Mouse (Mus musculus) lung, postnatal 10 days (tissue): ENCODE measurements around the gene Hba-x.
"Not testable (repeated sequence)": the region's sequence is repeated elsewhere in the genome, so short reads cannot be mapped to it uniquely, and the experiment has no call there.

Source experiments
- DNase-seq: peaks from one replicate; pipeline ENCODE4 v3.0.0; 2021

The Hba-x gene

DNA sequence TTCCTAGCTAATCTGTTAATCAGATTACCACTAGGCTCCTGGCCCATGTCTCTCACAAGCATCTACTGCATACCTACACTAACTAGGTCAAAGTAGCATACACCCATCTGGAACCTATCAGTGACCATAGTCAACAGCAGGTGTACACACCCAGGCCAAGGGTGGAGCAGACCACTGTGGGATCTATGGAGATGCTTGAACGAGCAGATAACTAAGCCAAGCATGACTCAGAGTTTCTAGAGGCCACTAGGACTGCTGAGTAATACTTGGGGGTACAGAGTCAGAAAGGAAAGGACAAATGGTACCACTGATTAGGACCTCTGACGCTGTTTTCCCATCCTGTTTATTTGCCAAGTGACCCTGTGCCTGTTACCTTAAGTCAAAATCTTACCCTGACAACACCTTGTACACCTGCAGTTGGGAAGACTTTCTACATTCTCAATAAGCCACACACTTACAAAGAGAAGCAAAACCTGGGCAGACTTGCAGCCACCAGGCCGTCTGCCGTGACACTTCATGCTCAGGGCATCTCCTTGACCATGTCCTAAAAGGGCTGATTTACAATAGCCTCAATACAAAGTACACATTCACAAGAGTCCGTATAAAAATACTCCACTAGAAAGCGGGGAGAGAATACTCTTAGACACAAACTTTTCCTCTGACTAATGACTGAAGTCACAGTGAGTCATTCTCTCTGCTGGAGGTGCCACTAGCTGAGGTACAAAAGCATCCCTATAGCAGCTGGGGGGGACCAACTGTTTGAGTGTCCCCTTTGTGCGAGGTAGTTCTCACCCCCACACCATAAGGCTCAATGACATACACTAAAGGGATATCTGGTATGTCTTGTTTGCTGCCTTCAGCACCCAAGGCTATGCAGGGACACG lies 25.1 kb upstream of the Hba-x start:
- no peak for DNase-seq

GRCm38 (mm10) chr11:32253121-32253520 lies 23.1 kb upstream of the Hba-x start:
- DNase-seq = no peak

- no peak for DNase-seq
These were observed 20.1 kb upstream of the Hba-x start for GRCm38 (mm10) chr11:32256146-32256545.

DNA sequence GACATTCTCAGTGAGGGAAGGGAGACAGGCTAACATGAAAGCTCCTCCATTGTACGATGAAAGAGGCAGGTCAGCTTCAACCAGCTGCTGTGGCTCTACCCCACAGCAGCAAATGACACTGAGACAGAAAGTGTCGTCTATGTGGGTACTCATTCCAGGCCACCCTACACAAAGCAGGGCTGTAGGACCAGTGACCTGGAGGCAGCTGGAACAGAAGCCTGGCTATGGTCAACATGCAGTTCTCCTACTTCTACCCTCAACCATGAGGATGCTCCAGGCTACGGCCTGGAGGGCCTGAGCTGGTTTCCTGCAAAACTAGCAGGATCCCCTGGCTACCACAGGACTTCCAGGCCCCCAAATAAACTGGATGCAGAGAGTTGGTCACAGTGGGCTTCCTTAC lies 19.6 kb upstream of the Hba-x start:
- DNase-seq = no peak

DNA sequence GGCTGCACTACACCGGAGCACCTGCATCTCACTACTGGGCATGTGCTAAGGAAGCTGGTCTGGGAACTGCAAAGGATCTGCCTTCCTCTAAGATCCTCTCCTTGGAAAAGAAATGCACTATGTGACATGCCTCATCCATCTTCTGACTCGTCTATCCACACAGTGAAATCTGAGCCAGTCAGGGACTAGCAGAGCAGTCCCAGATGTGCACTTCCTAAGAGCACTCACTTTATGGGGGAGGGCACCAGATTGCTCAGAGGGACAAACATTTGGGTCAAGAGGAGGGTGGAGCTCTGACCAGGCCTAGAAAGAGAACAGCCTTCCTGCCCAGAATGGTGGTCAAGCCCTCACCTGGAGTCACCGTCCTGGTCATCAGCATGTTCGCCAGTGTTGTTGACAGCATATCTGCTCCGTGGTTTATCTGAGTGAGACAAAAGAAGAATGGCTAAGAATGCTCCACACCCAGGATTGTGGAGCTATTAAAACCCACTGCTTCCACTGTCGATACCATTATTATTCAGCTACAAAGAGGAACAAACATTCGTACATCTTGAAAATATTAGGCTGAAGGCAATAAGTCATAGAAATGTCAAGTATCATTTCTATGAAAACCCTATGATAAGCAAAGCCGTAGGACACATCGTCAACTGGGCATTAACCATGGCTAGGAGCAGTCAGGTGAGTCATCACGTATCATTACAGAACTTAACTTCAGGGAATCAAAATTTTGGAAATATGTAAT lies 13.4 kb upstream of the Hba-x start:
- DNase-seq = no peak

- DNase-seq = no peak
These were observed 11.0 kb upstream of the Hba-x start for GRCm38 (mm10) chr11:32265117-32265738.

DNA sequence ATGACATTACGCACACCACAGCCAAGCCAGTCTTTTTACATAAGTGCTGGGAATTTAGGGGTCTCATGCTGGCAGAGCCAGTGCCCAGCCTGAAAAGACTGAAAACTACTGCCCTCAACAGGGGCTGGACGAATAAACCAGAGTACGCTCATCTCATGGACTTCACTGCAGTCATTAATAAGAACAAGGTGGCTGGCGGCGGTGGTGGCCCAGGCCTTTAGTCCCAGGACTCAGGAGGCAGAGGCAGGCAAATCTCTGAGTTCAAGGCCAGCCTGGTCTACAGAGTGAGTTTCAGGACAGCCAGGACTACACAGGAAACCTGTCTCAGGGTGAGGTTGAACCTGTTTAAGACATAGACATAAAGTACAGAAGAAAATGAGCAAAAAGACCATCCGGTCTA lies 10.0 kb upstream of the Hba-x start:
- no peak for DNase-seq

- no peak for DNase-seq
These were observed 9.4 kb upstream of the Hba-x start for GRCm38 (mm10) chr11:32266776-32267175.

DNA sequence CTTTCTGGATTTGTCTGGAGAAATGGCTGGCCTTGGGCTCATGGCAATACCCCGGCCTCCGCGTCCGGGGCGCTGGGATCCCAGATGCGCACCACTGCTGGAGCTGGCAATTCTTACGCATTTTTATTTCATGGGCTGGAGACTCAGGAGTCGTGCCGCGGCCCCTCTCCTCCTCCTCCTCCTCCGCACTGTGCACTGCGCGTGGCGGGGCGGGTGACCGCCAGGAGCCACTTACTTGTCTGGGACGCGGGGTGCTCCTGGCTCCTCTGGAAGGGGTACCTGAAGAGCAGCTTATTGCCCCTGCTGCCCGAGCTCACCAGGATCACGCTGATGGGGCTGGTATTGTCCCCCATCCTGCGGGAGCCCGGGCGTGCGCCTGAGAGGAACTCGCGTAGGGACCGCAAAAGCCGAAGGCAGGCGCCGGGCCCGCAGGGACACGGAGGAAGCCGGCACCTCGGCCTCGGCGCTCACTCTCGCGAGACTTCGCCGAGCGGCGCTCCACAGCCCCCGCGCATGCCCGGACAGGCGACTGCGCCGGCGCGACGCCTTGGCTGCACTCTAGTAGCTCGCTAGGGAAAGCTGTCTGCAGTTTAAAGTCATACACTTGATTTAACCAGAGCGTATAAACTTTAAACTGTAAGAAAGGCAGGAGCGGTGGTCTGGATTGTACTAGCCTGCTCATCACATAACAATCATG lies 8.9 kb upstream of the Hba-x start, which contains the start of gene Nprl3:
Gene Nprl3 (minus strand): TSS at position 520 of the 697 bp plus-strand sequence.
- peak; percentile 98 for DNase-seq

DNA sequence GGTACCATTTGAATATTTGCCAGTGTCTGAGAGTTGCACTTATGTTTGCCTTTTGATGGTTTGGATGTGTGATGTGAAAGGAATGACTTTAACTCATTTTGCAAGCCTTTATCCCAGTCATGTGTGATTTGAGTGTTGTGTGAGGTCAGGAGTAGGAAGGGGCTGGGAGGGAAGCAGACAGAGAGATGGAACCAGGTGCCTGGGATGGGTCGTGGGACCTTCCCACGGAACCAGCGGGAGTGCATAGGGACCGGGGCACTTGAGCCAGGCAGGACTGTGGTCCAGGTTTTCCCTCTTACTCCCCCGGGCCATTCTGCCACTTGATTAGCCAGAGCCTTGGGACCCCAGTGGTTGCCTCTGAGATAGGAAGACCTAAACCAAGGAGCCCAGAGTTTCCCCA lies 8.2 kb upstream of the Hba-x start:
- DNase-seq = peak; percentile 5

- no peak for DNase-seq
These were observed 7.2 kb upstream of the Hba-x start for GRCm38 (mm10) chr11:32268952-32269351.

DNA sequence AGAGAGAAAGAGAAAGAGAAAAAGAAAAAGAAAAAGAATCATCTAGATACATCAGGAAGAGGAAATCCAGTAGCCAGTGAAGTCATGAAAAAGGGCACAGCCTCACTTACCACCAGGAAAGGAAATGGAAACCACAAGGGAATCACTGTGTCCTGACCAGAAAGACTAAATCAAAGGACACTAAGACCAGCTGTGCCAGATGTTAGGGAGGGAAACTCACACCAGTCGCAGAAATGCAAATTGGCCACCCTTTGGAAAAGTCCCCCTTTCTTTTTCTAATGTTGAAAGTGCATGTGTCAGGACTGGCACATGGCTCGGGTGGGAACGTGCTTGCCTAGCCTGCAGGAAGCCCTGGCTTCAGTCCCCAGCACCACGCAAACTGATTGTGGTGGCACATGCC lies 5.0 kb upstream of the Hba-x start:
- DNase-seq = no peak

DNA sequence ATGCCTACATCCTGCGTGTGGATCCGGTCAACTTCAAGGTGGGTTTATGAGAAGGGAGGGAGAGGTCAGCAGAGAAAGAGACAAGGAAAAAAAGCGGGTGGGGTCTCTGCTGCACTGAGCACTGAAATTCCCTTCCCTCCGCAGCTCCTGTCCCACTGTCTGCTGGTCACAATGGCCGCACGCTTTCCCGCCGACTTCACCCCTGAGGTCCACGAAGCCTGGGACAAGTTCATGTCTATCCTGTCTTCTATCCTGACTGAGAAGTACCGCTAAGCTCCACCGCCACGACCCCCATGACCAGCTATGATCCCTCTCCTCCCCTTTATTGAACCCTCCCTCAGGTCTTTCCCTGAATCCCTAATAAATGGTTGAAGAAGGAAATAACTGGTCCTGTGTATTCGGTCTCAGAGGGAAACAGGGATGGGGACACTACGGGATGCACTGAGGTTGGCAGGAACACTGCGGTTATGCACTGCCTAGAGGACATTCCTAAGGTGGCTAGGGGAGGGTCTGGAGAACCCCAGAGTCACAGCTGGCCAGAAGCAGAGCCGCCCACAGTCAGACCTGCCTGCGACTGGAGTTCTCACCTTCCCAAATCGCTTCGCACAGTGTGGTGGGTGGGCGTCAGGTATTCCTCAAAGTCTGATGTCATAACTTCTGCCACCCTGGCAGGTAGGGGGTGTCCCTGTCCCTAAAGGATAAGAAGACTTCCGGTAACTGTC lies 1.7 kb downstream of the Hba-x start:
- no peak for DNase-seq

DNA sequence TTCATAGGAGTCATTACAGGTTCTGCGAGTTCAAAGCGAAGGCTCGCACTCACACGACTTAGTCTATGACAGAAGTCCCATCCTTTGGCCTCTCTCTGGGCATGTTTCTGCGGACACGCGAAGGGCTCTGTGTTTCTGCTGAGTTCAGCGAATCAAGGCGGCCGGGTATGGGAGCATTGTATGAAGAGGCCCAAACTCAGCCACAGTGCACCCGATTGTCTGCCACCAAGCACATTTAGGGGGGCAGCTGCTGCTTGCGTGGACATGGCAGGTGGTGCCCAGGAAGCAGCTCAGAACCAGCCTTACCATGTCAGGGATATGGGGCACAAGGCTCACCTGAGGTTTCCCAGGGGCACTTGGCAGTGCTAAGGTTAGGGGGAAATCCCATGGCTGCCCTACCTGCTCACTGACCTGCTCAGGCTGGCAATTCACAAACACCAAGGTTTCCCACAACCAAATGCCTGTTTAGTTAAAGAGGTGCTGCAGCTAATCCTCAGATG lies 2.3 kb downstream of the Hba-x start:
- DNase-seq = no peak

GRCm38 (mm10) chr11:32280646-32281045 lies 4.4 kb downstream of the Hba-x start:
- DNase-seq = no peak

DNA sequence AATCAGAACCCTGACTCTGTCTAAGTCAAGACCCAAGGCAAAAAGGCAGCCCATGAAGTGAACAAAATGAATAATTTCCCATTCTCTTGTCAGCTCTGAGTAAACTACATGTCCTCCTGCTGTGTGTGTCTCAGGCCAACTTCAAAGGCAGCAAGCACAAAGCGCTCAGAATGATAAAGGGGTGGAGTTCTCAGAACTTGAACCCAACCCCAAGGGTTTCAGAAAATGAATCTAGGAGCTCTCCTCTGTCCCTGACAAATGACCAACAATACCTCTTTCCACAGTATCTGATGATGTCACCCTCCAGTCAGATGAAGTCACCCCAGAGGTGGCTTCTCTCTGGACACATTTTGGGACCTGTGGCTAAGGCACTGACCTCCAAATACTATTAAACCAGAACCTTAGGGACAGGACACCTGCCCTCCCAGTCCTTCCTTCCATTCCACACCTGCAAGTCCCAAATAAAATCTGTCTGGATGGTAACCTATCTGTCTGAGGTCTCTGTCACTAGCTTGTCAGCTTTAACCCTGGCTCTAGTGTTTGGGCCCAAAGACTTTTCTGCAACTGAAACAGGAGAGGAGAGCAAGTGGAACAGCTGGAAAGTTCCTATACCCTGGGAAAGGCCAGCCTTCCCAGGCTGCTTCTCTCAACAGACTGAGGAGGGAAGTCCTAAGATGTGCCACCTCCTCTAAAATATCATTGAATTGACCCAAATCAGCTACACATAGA lies 5.4 kb downstream of the Hba-x start:
- DNase-seq = no peak

GRCm38 (mm10) chr11:32283091-32283777 lies 7.0 kb downstream of the Hba-x start, which contains the start of gene Hba-a1:
Gene Hba-a1 (plus strand): TSS chr11:32283511.
- DNase-seq = not testable (repeated sequence)

DNA sequence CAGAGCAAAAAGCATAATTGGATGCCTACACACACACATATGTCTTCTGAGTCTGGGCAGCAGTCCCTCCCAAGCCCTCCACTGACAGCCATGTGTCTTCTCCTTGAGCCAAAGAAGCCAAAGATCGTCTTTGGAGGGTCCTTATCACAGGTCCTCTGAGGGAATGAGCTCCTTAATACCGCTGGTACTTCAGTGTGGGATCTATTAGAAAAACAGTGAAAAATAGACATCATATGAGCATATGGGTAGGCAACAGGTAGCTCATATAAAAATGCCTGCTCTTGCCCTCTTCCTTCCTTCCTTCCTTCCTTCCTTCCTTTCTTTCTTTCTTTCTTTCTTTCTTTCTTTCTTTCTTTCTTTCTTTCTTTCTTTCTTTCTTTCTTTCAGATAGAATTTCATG lies 8.4 kb downstream of the Hba-x start:
- DNase-seq = not testable (repeated sequence)

DNA sequence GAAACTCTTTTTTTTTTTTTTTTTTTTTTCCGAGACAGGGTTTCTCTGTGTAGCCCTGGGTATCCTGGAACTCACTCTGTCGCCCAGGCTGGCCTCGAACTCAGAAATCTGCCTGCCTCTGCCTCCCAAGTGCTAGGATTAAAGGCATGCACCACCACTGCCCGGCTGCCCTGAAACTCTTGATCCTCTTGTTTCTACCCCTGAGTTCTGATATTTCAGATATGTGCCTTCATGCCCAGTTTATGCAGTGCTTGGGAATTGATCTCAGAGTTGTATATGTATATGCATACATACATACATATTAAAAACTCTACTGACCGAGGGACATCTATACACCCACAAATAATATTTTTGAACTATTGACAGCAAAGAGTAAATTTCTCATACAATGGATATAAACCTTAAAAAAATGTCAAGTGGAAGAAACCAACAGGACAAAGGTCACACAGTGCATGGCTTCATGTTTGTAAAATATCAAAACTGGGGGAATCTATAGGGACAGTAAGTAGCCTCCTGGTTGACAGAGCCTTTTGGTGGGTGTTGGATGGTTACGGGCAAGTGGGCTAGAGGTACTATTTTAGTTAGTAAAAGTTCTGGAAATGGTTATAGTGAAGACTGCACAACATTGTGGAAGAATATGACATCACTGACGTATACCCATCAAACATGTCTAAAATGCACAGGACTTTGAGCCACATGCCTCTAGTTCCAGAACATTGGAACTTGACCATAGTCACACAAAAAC lies 9.0 kb downstream of the Hba-x start:
- no peak for DNase-seq

- not testable (repeated sequence) for DNase-seq
These were observed 9.7 kb downstream of the Hba-x start for GRCm38 (mm10) chr11:32285887-32286286.
